Mouse (Mus musculus) lung, postnatal 10 days (tissue): Measurements from ENCODE around the gene Gm21885.
A peak's percentile ranks its signal among the peaks of the same experiment; 100 is the strongest.

ENCODE experiments used
- DNase-seq: peaks from one replicate; pipeline ENCODE4 v3.0.0; 2021

The Gm21885 gene

GRCm38 (mm10) chr11:94269906-94270305 is 11.8 kb upstream of the Gm21885 start:
- DNase-seq, result no peak

- no peak for DNase-seq
These were observed 10.7 kb upstream of the Gm21885 start for GRCm38 (mm10) chr11:94271015-94271414.

- no peak for DNase-seq
These were observed 8.4 kb upstream of the Gm21885 start for GRCm38 (mm10) chr11:94272960-94273927.

GRCm38 (mm10) chr11:94274206-94274867 is 7.3 kb upstream of the Gm21885 start:
- DNase-seq, result no peak

- DNase-seq, result no peak
These were observed 6.4 kb upstream of the Gm21885 start for GRCm38 (mm10) chr11:94275226-94275625.

GRCm38 (mm10) chr11:94275686-94276085 is 6.0 kb upstream of the Gm21885 start:
- no peak for DNase-seq

- peak; percentile 93 for DNase-seq
These were observed 4.8 kb upstream of the Gm21885 start for GRCm38 (mm10) chr11:94276869-94277337.

GRCm38 (mm10) chr11:94282291-94282690 is 618 bp downstream of the Gm21885 start:
- DNase-seq, result no peak

GRCm38 (mm10) chr11:94283536-94284099 is 1.9 kb downstream of the Gm21885 start:
- no peak for DNase-seq

GRCm38 (mm10) chr11:94285886-94286574 is 4.4 kb downstream of the Gm21885 start:
- peak; percentile 67 for DNase-seq

GRCm38 (mm10) chr11:94287105-94287504 is 5.4 kb downstream of the Gm21885 start:
- no peak for DNase-seq

- DNase-seq, result no peak
These were observed 8.5 kb downstream of the Gm21885 start for GRCm38 (mm10) chr11:94290062-94290740.

GRCm38 (mm10) chr11:94294996-94295845 is 13.5 kb downstream of the Gm21885 start:
- no peak for DNase-seq

GRCm38 (mm10) chr11:94312733-94313132 is 31.1 kb downstream of the Gm21885 start:
- no peak for DNase-seq

GRCm38 (mm10) chr11:94314098-94314652 is 32.5 kb downstream of the Gm21885 start:
- no peak for DNase-seq

GRCm38 (mm10) chr11:94315308-94315707 is 33.6 kb downstream of the Gm21885 start:
- no peak for DNase-seq

GRCm38 (mm10) chr11:94316528-94316927 is 34.9 kb downstream of the Gm21885 start:
- no peak for DNase-seq

- DNase-seq, result no peak
These were observed 35.3 kb downstream of the Gm21885 start for GRCm38 (mm10) chr11:94317014-94317413.

GRCm38 (mm10) chr11:94317515-94317914 is 35.8 kb downstream of the Gm21885 start:
- no peak for DNase-seq

GRCm38 (mm10) chr11:94318056-94318455 is 36.4 kb downstream of the Gm21885 start:
- no peak for DNase-seq
